Mouse (Mus musculus) C2C12 (cell line): ENCODE data around the gene Itgax. TPM values are rescaled to one million over a fixed set of nuclear protein-coding genes. Genes with fewer than 3 reads are reported as not detected.

Experiments used
- H3K27me3 ChIP-seq: one replicate; pipeline ENCODE4 v1.6.1; 2011; ENCODE audit not compliant: control insufficient read depth, insufficient read depth, insufficient read length
- H3K36me3 ChIP-seq: one replicate; pipeline ENCODE4 v1.6.1; 2011; ENCODE audit not compliant: control insufficient read depth, insufficient read depth
- H3K4me3 ChIP-seq: one replicate; pipeline ENCODE4 v1.5.1; 2011; ENCODE audit warnings: mild to moderate bottlenecking, control low read depth; ENCODE audit not compliant: poor library complexity, insufficient read depth, severe bottlenecking
- H3K79me2 ChIP-seq: one replicate; pipeline ENCODE4 v1.6.1; 2011; ENCODE audit not compliant: control insufficient read depth, insufficient read depth
- H3K79me3 ChIP-seq: one replicate; pipeline ENCODE4 v1.6.1; 2011; ENCODE audit warnings: low read depth, control low read depth
- H3ac ChIP-seq: one replicate; pipeline ENCODE3; 2011; ENCODE audit warnings: low read depth; ENCODE audit not compliant: control insufficient read depth, insufficient read length
- CEBPB ChIP-seq: IDR thresholded peaks from one replicate; pipeline ENCODE4 v1.6.1; 2011; ENCODE audit warnings: low read depth, mild to moderate bottlenecking, control low read depth, moderate library complexity
- CTCF ChIP-seq: IDR thresholded peaks from one replicate; pipeline ENCODE4 v1.5.1; 2011; ENCODE audit not compliant: control insufficient read depth, insufficient read depth, insufficient read length
- FOSL1 ChIP-seq: IDR thresholded peaks from one replicate; pipeline ENCODE4 v1.8.0; 2011; ENCODE audit warnings: mild to moderate bottlenecking, low read length; ENCODE audit not compliant: poor library complexity, insufficient read depth, severe bottlenecking
- MAX ChIP-seq: IDR thresholded peaks from one replicate; pipeline ENCODE4 v1.6.1; 2011; ENCODE audit warnings: mild to moderate bottlenecking, control low read depth
- MYOD1 ChIP-seq: IDR thresholded peaks from one replicate; pipeline ENCODE4 v1.6.1; 2011; ENCODE audit warnings: low read depth; ENCODE audit not compliant: control insufficient read depth, insufficient read length
- MYOG ChIP-seq: IDR thresholded peaks from one replicate; pipeline ENCODE4 v1.6.1; 2011; ENCODE audit not compliant: control insufficient read depth, insufficient read length; ENCODE audit errors: extremely low read depth
- USF1 ChIP-seq: IDR thresholded peaks from one replicate; pipeline ENCODE4 v1.6.1; 2011; ENCODE audit warnings: low read depth, mild to moderate bottlenecking, control low read depth, moderate library complexity
- polyA plus RNA-seq: library from polyadenylated mRNA; unstranded; fragments of >200 nt; fragmentation: generic; extraction: Trizol; gene quantifications from one replicate; pipeline ENCODE4 v1.2.1, GENCODE M21; 2012; ENCODE audit warnings: missing spikeins

Itgax gene
- polyA plus RNA-seq, 1 experiment = not detected

- Histone ChIP-seq H3K27me3 (peaks cover 17% of the 10 kb centered on the region), H3K4me3 (no peak overlapping the region), H3K79me3 (no peaks in the 10 kb centered on the region), H3K36me3 (no peaks in the 10 kb centered on the region), H3K79me2 (no peaks in the 10 kb centered on the region), H3ac (no peak overlapping the region)
- no peak for TF ChIP-seq CEBPB
- TF ChIP-seq MAX = no peak
- no peak for TF ChIP-seq CTCF
- TF ChIP-seq MYOG = no peak
- TF ChIP-seq USF1 = no peak
- no peak for TF ChIP-seq MYOD1
- TF ChIP-seq FOSL1 = no peak
Observed at GRCm38 (mm10) chr7:128119726-128120490, 9.4 kb upstream of the Itgax start.

- Histone ChIP-seq H3K79me3 (no peaks in the 10 kb centered on the region), H3K79me2 (no peaks in the 10 kb centered on the region), H3K27me3 (peaks cover 28% of the 10 kb centered on the region), H3ac (no peak overlapping the region), H3K4me3 (no peak overlapping the region), H3K36me3 (no peaks in the 10 kb centered on the region)
- TF ChIP-seq FOSL1 = no peak
- TF ChIP-seq CTCF = no peak
- no peak for TF ChIP-seq MAX
- no peak for TF ChIP-seq MYOD1
- no peak for TF ChIP-seq CEBPB
- TF ChIP-seq USF1 = no peak
- TF ChIP-seq MYOG = no peak
Observed at GRCm38 (mm10) chr7:128132148-128132547, 2.8 kb downstream of the Itgax start.

GRCm38 (mm10) chr7:128133596-128133995 is 4.2 kb downstream of the Itgax start:
- H3K79me2 ChIP-seq = no peaks in the 10 kb centered on the region
- TF ChIP-seq MYOD1 (no peak), CEBPB (no peak), FOSL1 (no peak), MAX (no peak), CTCF (no peak), USF1 (no peak), MYOG (no peak)

GRCm38 (mm10) chr7:128136927-128137326 is 7.6 kb downstream of the Itgax start:
- H3K36me3 ChIP-seq = no peaks in the 10 kb centered on the region
- H3K27me3 ChIP-seq = peaks cover 35% of the 10 kb centered on the region
- H3ac ChIP-seq = no peak overlapping the region
- no peaks in the 10 kb centered on the region for H3K79me3 ChIP-seq
- H3K79me2 ChIP-seq = no peaks in the 10 kb centered on the region
- TF ChIP-seq MYOD1 = no peak
- no peak for TF ChIP-seq USF1
- TF ChIP-seq FOSL1 = no peak
- TF ChIP-seq CEBPB = no peak
- TF ChIP-seq CTCF = no peak
- no peak for TF ChIP-seq MYOG
- TF ChIP-seq MAX = no peak
- no peak overlapping the region for H3K4me3 ChIP-seq

More at GRCm38 (mm10) chr7:128133596-128133995, 4.2 kb downstream of the Itgax start:
- Histone ChIP-seq H3K36me3 (no peaks in the 10 kb centered on the region), H3K4me3 (no peak overlapping the region), H3ac (no peak overlapping the region), H3K79me3 (no peaks in the 10 kb centered on the region), H3K27me3 (peaks cover 28% of the 10 kb centered on the region)

GRCm38 (mm10) chr7:128139611-128140010 is 10.3 kb downstream of the Itgax start:
- H3K79me2 ChIP-seq = no peaks in the 10 kb centered on the region
- H3K36me3 ChIP-seq = no peaks in the 10 kb centered on the region
- no peak overlapping the region for H3K4me3 ChIP-seq
- TF ChIP-seq CEBPB = no peak
- no peak for TF ChIP-seq USF1
- TF ChIP-seq CTCF = no peak
- no peak for TF ChIP-seq MAX
- TF ChIP-seq MYOG = no peak
- TF ChIP-seq FOSL1 = no peak
- TF ChIP-seq MYOD1 = no peak
- no peaks in the 10 kb centered on the region for H3K79me3 ChIP-seq
- peaks cover 43% of the 10 kb centered on the region for H3K27me3 ChIP-seq
- no peak overlapping the region for H3ac ChIP-seq

GRCm38 (mm10) chr7:128150970-128151369 is 21.6 kb downstream of the Itgax start:
- H3K27me3 ChIP-seq = peaks cover 48% of the 10 kb centered on the region
- no peaks in the 10 kb centered on the region for H3K36me3 ChIP-seq
- TF ChIP-seq MYOG (no peak), CEBPB (no peak), CTCF (no peak), MYOD1 (no peak), USF1 (no peak), FOSL1 (no peak), MAX (no peak)
- H3K4me3 ChIP-seq = no peak overlapping the region
- H3K79me2 ChIP-seq = no peaks in the 10 kb centered on the region
- no peaks in the 10 kb centered on the region for H3K79me3 ChIP-seq
- no peak overlapping the region for H3ac ChIP-seq
